Mouse (Mus musculus) brain, embryonic 14.5 days (tissue): ENCODE measurements around the gene Farsb.

Experiments
- CTCF ChIP-seq: fragments of 200-500 bp; IDR thresholded peaks from 2 replicates; pipeline ENCODE4 v1.5.1; 2012; ENCODE audit warnings: inconsistent platforms, mild to moderate bottlenecking, moderate library complexity, borderline replicate concordance; ENCODE audit not compliant: insufficient read depth, insufficient read length; ENCODE audit errors: extremely low read depth
- POLR2A ChIP-seq: fragments of 200-500 bp; IDR thresholded peaks from 2 replicates; pipeline ENCODE4 v1.6.1; 2012; ENCODE audit warnings: mild to moderate bottlenecking, inconsistent platforms, borderline replicate concordance; ENCODE audit not compliant: poor library complexity, insufficient read depth, insufficient read length, severe bottlenecking; ENCODE audit errors: extremely low read depth

DNA sequence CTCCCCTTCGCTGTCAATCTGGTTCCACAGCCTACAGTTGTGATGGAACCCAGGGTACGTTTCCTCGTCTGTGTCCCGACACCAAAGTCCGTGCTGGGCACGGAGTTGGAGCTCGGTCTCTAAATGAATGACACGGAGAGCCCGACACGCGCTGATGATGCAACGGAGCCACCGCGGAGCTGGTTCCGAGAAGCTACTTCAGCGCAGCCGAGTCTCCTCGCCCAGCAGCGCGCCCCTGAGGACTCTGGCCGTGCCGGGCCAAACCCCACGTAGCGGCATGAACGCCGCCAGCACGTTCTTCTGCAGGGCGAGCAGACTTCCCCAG is 308 bp downstream of the Farsb start:
- TF ChIP-seq POLR2A (no peak), CTCF (no peak)
